Mouse (Mus musculus): ENCODE measurements at regions not wholly inside any gene's neighbourhood (a gene's known extent, or its start where the extent isn't known, plus 50 kb on each side); places are given as distances from the start of the nearest gene placed in this dataset.

DNA sequence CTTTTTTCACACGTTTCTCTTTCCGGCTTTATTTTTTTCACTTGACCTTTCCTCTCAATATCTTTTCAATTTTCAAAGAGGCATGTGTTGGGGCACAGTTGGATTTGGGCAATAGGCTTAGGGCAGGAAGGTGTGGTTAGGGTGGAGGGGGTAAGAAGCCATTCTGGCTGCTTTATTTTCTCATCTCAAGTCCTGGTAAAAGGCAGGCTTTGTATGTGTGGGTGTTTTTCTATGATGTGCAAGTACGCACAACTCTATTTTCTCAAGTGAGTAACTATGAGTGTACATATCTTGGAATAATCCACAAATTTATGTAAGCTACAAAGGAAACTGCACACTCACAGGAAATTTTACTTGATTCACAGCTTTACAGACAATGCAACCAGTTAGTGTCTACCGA, 121.5 kb upstream of the Ifne start:
- DNase-seq (ENCODE audit: low spot score in 2 of 2), result no peak

DNA sequence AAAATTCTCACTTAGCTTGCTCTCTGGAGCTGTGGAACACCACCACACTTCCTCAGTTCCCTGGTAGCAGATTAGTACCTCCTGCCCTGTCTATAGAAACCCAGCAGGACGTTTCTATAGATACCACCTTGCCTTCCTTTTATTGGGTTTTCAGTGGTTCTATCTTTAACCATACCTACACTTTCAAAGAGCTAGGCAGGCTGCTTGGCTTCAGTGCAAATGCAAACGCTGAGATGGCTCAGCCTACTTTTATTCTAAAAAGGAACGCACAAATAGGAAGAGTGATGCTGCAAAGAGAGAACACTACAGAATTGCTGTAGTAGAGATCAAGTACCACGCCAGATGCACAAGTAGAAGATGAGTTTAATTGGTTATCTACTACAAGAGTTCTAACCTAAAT, 120.9 kb upstream of the Ifne start:
- DNase-seq (ENCODE audit: low spot score in 2 of 2), result no peak

DNA sequence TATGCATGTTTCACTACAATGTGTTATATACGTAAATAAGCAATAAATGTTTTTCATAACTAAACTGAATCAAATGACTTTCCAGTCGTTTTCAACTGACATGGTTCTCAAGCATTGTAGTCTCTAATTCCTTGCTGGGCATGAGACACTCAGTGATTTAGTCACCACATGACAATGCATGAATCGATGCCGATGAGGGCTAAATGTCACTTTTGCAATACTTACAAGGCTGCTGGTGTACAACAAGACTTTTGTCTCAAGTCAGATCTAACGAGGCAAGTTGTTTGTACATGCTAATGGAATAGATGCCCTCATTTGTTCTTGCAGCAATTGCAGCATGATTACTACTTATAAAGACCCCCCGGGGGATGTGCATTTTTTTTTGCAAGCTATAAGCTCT, 120.2 kb upstream of the Ifne start:
- DNase-seq (ENCODE audit: low spot score in 2 of 2), result no peak

DNA sequence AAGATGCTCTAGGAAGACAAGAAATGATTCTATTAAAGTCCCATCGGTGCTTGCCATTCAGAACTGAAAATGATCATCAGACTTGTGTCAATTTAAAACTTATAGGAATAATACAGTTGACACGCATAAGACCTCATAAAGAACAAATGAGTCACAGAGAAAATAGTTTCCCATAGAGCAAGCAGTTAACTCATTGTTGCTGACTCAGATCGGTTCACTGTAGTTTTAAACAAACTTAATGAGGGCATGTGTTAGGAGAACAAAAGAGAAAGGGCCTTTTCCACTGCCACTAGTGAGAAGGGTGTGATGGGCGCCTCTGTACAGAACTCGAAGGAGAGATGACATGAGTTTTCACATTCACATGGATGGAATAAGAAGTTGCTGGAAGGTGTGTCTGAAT, 118.3 kb upstream of the Ifne start:
- no peak for DNase-seq (ENCODE audit: low spot score in 2 of 2)

DNA sequence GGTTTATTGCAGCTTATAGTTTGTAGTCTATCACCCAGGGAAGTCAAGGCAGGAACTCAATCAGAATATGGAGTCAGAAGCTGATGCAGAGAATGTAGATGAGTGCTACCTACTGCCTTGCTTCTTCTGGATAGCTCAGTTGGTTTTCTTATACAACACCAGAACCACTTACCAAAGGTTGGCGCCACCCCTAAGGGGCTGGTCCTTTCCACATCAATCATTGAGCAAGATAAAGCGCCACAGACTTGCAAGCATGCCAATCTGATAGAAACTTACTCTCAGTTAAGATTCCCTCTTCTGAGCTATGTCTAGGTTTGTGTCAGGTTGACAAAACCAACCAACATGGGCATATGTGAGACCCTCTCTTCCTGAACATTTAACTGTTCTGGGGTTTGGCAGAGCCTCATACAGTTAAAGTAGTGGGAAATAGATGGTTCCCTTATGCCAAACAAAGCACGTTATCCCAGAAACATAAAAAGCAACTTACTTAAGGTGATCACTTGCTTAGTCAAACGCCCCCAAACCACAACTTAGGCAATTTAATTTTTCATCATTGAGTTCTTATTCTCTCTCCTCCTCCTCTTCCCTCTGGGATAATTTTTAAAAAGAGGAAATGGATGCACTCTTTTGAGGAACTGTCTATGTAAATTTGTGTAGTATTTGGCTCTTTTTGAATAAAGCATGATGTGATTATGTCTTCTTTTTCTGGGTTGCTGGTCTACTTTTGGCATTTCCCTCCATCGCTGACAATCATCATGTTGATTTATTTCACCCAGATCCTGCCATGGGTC, 115.3 kb upstream of the Ifne start:
- no peak for DNase-seq (ENCODE audit: low spot score in 2 of 2)

DNA sequence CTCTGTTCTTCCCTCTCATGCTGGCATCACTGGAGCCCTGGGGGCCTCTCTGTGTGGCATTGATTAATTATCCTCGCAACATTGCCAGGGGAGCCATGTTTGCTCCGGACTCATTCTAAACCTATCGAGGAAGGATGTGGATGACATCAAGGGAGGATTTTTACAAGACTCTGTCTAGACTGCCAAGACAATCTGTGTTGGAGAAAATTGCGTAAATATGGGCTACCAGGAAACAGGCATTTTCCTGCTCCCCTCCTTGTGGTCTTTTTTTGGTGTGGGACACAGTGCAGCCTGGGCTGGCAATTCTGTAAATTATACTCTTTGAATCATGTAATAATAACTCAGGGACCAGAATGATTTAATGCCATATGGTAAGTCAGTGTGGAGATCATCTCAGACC, 114.5 kb upstream of the Ifne start:
- DNase-seq (ENCODE audit: low spot score in 2 of 2), result no peak

DNA sequence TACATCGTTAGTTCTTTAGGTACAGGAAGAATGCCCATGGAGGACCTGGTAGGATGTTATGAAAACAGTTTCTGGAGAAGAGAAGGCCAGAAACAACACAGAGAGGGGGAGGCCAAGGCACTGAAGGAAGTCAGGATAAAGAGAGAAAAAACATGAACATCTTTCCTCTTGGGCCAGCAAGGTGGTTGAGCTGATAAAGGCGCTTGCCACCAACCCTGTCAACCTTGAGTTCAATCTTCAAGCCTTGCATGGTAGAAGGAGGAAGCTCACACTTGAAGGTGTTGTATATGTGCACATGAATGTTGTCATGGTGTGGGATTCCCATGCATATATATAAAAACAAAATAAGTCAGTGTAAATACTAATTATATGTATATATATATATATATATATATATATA, 112.5 kb upstream of the Ifne start:
- DNase-seq (ENCODE audit: low spot score in 2 of 2), result no peak

DNA sequence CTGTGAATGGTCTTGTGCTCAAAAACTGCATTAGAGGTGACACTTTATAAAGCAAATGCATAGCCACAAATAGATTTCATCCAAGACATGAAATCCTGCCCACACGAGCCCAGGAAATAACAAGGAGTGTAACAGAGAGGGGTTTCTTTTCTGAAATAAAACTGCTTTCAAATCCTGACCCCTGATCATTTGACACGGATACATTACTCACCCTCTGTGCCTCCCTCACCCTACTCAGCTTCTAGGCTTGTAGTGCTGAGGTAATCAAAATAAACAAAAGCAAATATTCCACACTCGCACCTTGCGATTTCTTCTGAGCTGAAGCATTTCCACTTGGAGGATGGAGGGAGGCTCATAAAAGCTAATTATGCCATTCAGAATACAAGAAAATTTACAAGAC, 108.4 kb upstream of the Ifne start:
- no peak for DNase-seq (ENCODE audit: low spot score in 2 of 2)

DNA sequence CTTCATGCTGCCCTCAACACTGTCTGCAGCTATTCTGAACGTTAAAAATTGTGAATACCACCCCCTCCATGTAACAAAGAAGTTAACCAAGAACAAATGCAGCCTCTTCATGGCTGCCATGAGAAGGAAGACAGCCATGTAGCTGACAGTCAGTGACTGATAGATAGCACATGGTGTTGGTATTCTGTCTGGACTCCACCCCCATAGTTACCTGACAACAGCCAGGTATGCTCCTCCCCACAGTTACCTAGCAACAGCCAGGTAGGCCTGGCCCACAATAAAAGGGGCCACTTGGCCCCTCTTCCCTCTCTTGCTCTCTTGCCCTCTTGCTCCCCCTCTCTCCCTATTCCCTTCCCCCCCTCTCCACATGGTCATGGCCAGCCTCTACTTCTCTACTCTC, 107.1 kb upstream of the Ifne start:
- DNase-seq (ENCODE audit: low spot score in 2 of 2), result no peak

DNA sequence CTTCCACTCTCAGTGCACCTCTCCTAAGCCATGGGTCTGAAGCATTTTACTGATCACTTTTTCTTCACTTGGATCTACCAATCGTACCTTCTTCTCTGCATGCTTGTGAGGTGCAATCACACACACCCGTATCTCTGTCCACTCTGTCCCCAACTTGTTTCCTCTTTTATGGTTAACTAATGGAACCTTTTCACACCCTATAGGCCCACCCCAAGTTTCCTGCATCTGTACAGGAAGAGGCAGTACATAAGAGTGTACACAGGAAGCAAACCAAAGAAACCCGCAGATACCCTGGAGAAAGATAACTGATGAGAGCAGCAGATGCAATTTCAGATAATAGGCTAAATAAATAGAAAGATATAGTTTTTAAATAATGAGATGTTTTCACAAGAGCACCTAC, 102.5 kb upstream of the Ifne start:
- DNase-seq (ENCODE audit: low spot score in 2 of 2), result no peak

DNA sequence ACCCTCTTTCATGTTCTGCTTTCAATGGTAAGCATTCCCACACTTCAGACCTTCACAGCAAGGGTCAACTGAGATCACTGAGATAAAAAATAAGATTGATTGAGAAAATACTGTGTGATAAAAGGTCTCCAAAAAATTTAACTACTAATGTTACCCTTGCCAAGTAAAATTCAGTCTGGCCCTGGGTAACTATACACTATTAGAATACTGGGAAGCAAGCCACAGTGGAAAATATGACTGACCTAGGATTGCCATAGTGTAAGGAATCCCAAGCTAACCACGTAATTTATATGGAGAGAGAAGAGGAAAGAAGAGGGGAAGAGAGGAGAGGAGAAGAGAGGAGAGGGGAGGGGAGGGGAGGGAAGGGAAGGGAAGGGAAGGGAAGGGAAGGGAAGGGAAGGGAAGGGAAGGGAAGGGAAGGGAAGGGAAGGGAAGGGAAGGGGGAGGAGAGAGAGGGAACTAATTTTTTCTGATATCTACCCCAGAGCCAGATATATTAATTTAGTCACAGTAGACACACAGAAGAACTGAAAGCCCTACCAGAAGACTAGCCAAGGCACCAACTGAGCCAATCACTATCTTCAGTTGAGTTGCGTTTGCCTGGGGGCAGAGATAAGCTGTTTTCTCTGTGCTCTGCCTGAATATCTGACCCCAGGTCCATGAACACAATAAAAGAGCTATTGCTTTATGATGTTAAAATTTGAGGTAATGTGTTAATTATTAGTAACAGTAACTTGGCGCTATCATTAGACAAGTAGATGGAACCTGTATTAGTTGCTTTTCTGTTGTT, 97.3 kb upstream of the Ifne start:
- DNase-seq (ENCODE audit: low spot score in 2 of 2), result no peak

DNA sequence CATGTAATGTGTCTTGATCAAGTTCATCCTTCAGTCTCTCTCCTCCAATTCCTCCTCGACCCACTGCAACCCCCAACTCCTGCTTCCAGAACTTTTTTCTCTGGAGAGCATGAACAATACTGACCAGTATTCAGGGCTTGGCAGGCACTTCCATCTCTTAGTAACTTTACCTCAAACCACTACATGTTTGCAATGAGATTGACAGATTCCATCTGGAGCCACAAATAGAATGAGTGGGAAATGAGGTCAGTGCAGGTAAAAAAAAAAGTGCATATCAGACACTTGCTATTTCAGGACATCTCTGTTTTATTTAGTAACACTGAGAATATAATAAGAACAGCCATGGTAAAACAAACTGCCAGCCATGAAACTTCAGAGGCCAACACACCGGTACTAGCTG, 94.5 kb upstream of the Ifne start:
- no peak for DNase-seq (ENCODE audit: low spot score in 2 of 2)

DNA sequence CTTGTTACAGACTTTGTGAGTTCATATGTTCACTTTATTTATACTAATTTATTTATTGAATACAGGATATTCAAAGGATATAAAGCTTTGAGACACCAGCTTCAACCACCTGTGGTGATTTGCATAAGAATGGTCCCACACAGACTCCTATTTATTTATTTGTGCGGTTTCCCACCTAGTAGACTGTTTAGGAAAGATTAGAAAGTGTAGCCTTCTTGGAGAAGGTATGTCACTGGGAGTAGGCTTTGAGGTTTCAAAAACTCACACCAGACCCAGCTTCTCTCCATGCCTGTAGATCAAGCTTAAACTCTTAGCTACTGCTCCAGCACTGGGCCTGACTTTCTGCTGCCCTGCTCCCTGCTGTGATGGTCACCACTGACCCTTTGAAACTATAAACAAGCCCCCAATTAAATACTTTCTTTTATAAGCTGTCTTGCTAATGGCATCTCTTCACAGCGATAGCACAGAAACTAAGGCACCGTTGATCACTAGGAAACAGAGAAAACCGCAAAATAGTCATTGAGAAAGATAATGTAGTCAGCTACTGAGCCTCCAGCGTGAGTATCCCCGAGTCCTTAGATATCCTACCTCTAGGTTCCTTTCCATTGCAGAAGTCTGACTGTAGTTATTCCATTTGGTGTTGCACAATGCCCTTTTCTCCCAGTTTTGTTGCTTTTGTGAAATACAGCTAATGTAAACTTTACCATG, 89.3 kb upstream of the Ifne start:
- no peak for DNase-seq (ENCODE audit: low spot score in 2 of 2)

DNA sequence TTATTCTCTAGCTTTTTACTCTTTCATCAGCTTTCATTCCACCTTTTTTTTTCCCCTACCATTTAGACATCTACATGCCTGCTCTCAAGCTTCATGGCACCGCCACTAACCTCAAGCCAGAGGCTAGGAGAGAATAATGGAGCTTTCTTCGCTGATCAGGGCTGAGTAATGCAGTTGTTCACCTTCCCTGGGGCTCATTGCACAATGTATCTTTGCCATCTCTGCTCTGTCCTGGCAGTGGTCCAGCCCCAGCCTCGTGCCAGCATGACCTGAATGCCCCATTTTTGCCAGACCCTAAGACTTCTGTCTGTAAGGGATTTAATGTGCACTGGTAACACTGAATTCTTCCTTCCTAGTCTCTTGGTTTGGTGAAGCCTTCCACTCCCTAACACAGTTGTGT, 79.6 kb upstream of the Ifne start:
- DNase-seq (ENCODE audit: low spot score in 2 of 2), result no peak

DNA sequence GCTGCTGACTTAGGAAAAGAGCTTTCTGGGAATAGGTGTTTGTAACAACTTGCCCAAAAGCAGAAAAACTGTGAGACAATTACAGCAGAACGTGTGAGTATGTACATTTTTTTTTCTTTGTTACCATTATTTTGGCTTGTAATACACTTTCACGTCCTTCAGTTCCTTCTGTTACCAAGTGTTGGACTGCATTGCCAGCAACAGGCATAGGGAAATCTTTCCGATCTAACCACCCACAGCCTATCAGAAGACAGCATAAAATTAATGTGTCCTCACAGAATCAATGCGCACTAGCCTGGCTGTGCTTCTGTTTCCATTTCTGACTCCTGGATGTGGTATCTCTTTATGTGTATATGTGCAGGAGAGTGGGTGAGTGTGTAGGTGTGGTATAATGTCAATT, 76.6 kb upstream of the Ifne start:
- no peak for DNase-seq (ENCODE audit: low spot score in 2 of 2)

DNA sequence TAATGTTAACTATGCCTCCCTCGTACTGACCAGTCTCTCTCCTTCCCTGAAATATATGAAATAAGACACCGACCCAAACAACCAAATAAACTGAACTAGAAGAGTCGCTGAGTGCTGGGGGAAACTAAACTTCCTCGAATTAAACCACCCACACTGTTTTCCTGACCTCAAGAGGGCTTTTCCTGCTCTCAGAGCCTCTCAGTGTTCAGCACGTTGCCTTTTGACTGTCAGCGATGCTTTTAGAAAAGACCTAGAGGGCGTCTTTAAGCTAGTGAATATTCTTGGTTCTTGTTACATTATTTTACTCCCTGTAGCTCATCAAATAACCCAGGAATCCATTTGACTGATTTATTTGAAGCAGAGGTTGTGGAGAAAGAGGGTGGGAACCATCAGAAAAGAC, 76.2 kb upstream of the Ifne start:
- no peak for DNase-seq (ENCODE audit: low spot score in 2 of 2)

DNA sequence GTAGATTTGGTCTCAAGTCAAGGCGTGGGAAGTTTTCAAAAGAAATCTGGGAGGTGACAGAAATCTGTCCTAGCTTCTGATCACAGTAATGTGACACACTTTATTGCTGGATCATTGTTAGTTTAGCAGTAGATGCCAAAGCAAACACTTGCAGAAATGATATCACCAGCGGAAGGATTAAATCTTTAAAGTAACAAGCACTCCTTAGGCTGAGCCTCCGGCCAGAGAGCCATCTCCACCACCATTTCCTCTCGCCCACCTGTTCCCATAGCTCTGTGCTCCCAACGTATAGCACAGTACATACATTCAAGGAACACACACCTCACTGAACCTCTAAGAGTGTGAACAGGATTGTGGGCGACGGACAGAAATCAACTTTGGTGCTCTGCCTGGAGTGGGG, 75.6 kb upstream of the Ifne start:
- DNase-seq (ENCODE audit: low spot score in 2 of 2), result no peak

DNA sequence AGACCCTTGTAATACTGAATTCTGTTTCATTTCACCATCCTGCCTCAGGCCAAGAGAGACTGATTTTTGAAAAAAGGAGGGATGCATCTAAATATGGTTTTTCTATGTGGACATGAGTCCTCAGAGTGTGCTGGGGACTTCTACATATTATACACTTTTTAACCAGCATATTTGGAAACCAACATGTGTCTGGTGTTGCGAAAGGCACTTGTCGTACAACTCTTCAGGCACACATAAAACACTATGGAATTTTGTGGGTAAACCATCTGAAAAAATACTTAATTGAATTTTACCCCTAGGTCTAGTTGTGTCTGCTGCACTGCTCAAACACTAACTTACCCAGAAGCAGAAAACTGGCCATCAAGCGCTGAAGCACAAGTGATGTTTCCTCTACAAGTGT, 74.0 kb upstream of the Ifne start:
- no peak for DNase-seq (ENCODE audit: low spot score in 2 of 2)

DNA sequence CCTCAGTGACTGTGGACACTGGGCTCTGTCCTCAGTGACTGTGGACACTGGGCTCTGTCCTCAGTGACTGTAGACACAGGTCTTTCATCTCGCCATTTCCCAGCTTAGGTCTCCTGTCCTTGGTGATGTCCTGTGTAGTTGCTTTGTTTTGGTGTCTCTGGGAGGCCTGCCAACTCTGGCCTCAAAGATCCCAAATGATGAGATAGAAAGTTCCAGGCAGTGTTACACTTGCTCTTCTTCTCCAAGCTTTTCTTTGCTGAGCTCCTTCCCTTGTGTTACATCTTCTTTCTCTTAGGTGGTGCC, 71.0 kb upstream of the Ifne start:
- no peak for DNase-seq (ENCODE audit: low spot score in 2 of 2)

DNA sequence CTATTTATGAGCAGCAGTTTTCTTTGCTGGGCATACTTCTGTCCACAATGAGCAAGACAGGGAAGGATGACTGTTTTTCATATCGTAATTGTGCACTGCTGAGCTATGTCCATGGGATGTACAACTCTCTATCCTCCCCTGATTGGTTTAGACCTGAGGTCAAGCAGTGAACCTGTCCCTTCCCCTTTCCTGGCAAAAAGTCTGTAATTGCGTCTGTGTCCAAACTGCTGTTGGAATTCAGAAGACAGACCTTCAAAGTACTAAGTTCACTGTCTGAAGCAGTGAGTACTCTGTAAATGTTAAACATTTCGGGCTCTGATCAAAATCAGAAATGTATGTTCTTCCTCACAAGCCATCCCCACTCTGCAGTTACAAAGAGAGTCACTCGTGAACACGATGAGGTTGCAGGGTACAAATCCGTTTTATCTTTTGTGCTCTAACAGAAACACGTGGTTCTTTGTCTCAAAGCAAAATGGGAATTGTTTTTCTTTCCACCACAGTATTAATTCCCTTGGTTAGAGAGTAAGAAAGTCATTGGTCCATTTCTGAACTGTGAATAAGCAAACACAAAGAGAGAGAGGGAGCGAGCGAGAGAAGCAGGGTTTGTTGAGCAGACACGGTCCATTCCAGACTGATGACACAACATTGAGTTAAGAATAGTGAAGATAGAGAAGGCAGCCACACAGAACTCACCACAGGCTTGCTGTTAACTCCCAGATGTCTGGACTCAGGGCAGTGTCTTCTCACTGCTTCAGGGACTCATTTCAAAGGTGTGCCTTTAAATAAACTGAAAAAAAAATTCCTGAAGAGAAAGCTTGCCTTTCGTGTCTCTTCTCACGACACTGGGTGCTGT, 70.4 kb upstream of the Ifne start:
- DNase-seq (ENCODE audit: low spot score in 2 of 2), result no peak

DNA sequence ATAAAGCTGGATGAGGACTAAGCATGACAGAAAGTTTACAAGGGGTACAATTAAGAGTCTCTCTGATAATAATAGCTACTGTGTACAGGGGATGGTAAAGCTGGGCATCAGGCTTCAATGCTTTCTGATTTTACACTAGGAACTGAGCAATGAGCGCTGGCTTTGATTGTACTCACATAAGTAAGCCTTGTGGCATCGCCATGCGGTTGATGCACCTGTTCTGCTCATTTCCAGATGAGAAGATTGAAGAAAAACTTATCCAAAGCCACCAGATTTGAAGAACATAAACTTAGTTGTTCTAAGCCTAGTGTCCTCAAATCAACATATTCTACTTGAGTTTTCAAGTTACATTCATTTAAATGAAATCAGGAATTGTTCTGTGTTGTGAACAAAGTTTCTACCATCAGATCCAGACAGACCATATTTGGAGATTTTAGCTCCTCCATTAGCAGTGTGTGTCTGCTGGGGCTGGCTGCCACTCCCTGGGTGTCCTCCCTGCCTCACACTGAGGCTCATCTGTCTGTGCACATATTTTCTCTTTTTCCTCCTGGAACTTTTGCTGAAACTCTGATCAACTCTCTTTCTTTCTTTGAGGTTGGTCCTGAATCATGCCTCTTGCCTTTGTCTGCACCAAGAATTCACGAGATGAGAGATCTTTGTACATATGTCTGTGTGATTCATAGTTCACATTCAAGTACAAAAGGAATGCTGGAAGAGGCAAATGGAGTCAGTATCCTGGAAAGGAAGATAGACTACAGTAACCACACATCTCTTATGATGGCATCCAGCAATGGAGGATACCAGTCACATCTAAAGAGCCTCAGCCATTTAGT, 68.2 kb upstream of the Ifne start:
- no peak for DNase-seq (ENCODE audit: low spot score in 2 of 2)
